Mouse (Mus musculus): ENCODE results near the gene Angptl2. TPM values are rescaled to one million over a fixed set of nuclear protein-coding genes. Genes with fewer than 3 reads are reported as not detected.

Gene Angptl2
- polyA plus RNA-seq (2012; ENCODE audit: low replicate concordance): 4.6 and 4.7 TPM in 2 replicates

DNA sequence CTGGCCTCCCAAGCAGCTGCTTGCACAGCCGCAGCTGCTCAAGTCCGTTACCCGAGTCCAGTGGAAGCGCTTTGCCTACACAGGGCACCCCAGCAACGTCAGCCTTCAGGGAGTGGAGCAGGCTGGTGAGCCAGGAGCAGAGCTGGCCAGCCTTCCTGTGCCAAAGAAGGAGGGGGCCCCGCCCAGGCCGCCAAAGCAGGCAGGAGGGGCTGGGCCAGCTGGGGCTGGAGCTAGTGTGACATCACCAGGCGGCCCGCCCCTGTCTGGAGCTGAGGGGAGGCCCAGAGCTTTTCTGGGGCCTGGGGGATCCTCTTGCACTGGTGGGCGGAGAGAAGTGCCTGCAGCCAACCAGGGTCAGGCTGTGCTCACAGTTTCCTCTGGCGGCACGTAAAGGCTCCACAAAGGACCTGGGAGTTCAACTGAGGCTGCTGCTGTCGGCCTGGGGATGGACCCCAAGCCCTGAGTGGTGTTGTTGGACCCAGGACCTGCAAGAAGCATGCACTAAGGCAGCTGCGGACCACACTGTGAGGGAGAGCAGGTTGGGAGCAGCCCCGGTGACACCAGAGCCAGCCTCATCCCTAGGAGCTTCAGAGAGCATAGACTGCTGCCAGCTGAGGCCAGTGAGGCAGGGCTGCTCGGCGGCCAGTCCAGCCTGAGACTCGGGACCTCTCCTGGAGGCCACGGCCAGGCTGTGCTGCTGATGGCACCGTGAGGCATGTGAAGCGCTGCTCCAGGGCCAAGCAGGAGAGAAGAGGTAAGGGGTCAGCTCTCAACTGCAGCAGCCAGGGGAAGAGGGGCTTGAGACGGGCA lies at the start of gene Angptl2:
Angptl2 (plus strand) TSS at position 370 of the 810 bp plus-strand sequence.

Other genes with a start within 250 kb of the Angptl2 start
- 169 and 366 TPM in 2 replicates for gene Slc2a8, start 234.0 kb upstream of the Angptl2 start, polyA plus RNA-seq (2012; ENCODE audit: low replicate concordance)
- 0.43 and 0.54 TPM in 2 replicates for gene Garnl3, start 84.4 kb upstream of the Angptl2 start, polyA plus RNA-seq (2012; ENCODE audit: low replicate concordance)
- 1.2 and 1.4 TPM in 2 replicates for gene Ralgps1, start 155.4 kb downstream of the Angptl2 start, polyA plus RNA-seq (2012; ENCODE audit: low replicate concordance)
- gene Zbtb34, start 215.3 kb downstream of the Angptl2 start, polyA plus RNA-seq (2012; ENCODE audit: low replicate concordance): 1.3 and 2.3 TPM in 2 replicates